Mouse (Mus musculus): ENCODE results near the gene Tor1a. TPM values are rescaled to one million over a fixed set of nuclear protein-coding genes. Genes with fewer than 3 reads are reported as not detected.
"Not testable (repeated sequence)": the region's sequence is repeated elsewhere in the genome, so short reads cannot be mapped to it uniquely, and the experiment has no call there.

Tor1a gene
- total RNA-seq, 2 experiments from 2014 or later = 48.2 to 52.6 TPM

- DNase-seq = no peak
These were observed 49.6 kb downstream of the Tor1a start for GRCm38 (mm10) chr2:30918126-30918525.

GRCm38 (mm10) chr2:30917649-30918048, 50.1 kb downstream of the Tor1a start:
- DNase-seq = no peak

DNA sequence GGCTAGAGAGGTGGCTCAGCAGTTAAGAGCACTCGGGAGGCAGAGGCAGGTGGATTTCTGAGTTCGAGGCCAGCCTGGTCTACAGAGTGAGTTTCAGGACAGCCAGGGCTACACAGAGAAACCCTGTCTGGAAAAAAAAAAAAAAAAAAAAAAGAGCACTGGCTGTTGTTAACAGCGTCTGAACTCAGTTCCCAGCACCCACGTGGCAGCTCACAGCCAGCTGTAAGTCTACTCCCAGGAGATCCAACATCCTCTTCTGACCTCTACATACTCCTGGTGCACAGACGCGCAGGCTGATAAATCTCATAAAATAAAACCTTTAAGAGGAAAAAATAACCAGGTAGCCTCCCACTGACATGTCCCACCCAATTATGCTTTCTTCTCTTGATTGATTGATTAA, 51.8 kb downstream of the Tor1a start:
- DNase-seq = not testable (repeated sequence)

DNA sequence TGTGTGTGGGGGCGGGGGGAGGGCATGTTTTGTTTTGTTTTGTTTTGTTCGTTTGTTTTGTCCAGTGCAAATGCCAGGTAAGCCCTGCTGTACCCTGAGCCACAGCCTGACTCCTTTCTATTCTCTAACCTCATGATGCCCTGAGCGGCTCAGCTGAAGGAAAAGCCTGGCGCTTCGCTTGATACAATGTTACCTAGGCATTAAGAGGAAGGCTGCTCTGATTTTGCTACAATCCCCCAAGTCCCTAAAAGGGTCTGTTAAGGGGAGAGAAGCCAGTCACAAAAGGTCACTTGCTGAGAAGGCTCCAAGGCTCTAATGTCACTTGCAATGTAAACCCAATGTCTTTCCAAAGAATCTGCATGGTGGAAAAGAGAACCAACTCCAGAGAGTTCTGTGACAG, 52.4 kb downstream of the Tor1a start:
- DNase-seq = no peak

DNA sequence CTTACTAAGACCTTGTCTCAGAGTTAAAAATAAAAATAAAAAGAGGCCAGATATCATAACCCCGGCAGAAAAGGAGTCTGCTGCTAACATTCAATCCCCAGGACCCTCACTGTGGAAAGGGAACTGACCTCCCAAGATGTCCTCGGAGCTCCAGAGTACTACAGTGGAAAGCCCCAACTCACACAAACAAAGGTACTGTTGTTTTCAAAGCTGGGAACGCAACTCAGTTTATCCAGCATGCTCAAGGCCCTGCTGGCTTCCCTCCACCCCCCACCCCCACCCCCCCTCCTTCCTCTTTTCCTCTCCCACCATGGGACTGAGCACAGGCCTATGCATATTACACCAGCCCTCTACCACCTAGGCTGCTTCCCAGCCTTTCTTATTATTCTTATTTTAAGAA, 52.9 kb downstream of the Tor1a start:
- DNase-seq = no peak

GRCm38 (mm10) chr2:30913022-30913421, 54.7 kb downstream of the Tor1a start:
- no peak for DNase-seq

- DNase-seq = no peak
These were observed 55.4 kb downstream of the Tor1a start for GRCm38 (mm10) chr2:30912291-30912773.

Other genes with a start within 250 kb of the Tor1a start
- 1 to 10 TPM; 4.8 to 5.6 TPM for gene 1700001O22Rik, start 164.3 kb downstream of the Tor1a start, total RNA-seq (2021)
- gene Ntmt1, start 160.1 kb downstream of the Tor1a start, total RNA-seq (2021) = 10 to 100 TPM; 31.3 to 37.4 TPM
- 10 to 100 TPM; 38.4 to 40.6 TPM for gene Asb6, start 137.6 kb downstream of the Tor1a start, total RNA-seq (2021)
- gene Prrx2, start 133.0 kb downstream of the Tor1a start, total RNA-seq (2021) = 1 to 10 TPM in 1 of 2 experiments, under 1 TPM in 1; 0.92 to 2.1 TPM
- 1 to 10 TPM; 2.1 to 2.9 TPM for gene Ptges, start 38.1 kb downstream of the Tor1a start, total RNA-seq (2021)
- gene Tor1b, start 15.0 kb downstream of the Tor1a start, total RNA-seq (2021) = 10 to 100 TPM; 40.3 to 40.7 TPM
- 10 to 100 TPM; 63.9 to 64.3 TPM for gene BC005624, start 14.3 kb upstream of the Tor1a start, total RNA-seq (2021)
- gene Usp20, start 14.3 kb upstream of the Tor1a start, total RNA-seq (2021) = 10 to 100 TPM; 79.3 to 80.4 TPM
- gene Fnbp1, start 174.1 kb upstream of the Tor1a start, total RNA-seq (2021) = 100 to 1,000 TPM; 104 to 118 TPM
- 10 to 100 TPM; 41.7 to 47.4 TPM for gene Gpr107, start 184.4 kb upstream of the Tor1a start, total RNA-seq (2021)